Mouse (Mus musculus) CH12.LX (cell line): ENCODE measurements around the gene 6030468B19Rik. TPM values are rescaled to one million over a fixed set of nuclear protein-coding genes. Genes with fewer than 3 reads are reported as not detected.
"Not testable (repeated sequence)": the region's sequence is repeated elsewhere in the genome, so short reads cannot be mapped to it uniquely, and the experiment has no call there.

Source experiments
- DNase-seq: peaks from one replicate; pipeline ENCODE4 v3.0.0-alpha.2; 2013; ENCODE audit errors: extremely low read depth
- H3K27ac ChIP-seq: 2 replicates; pipeline ENCODE4 v1.5.1; 2012; ENCODE audit warnings: low read depth, mild to moderate bottlenecking, control low read depth, moderate library complexity; ENCODE audit not compliant: insufficient read depth
- H3K27me3 ChIP-seq: replicated peaks from 2 replicates; pipeline ENCODE3; 2012; ENCODE audit warnings: inconsistent platforms
- H3K36me3 ChIP-seq, 2 experiments: replicated peaks in 1 of 2; 2 replicates each; pipeline versions ENCODE3 to v1.6.1; 2012; ENCODE audit warnings: inconsistent platforms in 1 of 2, low read length in 1 of 2, mild to moderate bottlenecking in 1 of 2, mixed read lengths in 1 of 2, moderate library complexity in 1 of 2; ENCODE audit not compliant: control insufficient read depth in 1 of 2, insufficient read depth in 1 of 2
- H3K4me1 ChIP-seq, 2 experiments: 2 replicates each; pipeline ENCODE4 v1.6.1; 2012; ENCODE audit warnings: inconsistent platforms in 1 of 2, moderate library complexity in 1 of 2; ENCODE audit not compliant: insufficient read depth in 2 of 2, control insufficient read depth in 1 of 2
- H3K4me2 ChIP-seq: 2 replicates; pipeline ENCODE4 v1.6.1; 2012; ENCODE audit warnings: low read depth, mild to moderate bottlenecking, control low read depth; ENCODE audit not compliant: poor library complexity, insufficient read depth, severe bottlenecking
- H3K4me3 ChIP-seq, 3 experiments: fragments of 150-350 bp in 1 of 3; sonication (generic) in 1 of 3; replicated peaks in 1 of 3; 2 replicates each; pipeline versions ENCODE3 to v1.5.1; 2011 to 2012; ENCODE audit warnings: low read depth in 2 of 3, low read length in 2 of 3, mild to moderate bottlenecking in 2 of 3, moderate library complexity in 2 of 3, control low read depth in 1 of 3, improper control_type of control experiment in 1 of 3, inconsistent platforms in 1 of 3, mixed read lengths in 1 of 3; ENCODE audit not compliant: poor library complexity in 1 of 3
- H3K79me2 ChIP-seq: replicated peaks from 2 replicates; pipeline ENCODE4 v1.6.1; 2012; ENCODE audit warnings: mild to moderate bottlenecking, moderate library complexity; ENCODE audit not compliant: control insufficient read depth, poor library complexity, insufficient read depth, severe bottlenecking; ENCODE audit errors: extremely low read depth
- H3K9ac ChIP-seq: 2 replicates; pipeline ENCODE4 v1.6.1; 2012; ENCODE audit warnings: low read depth, mild to moderate bottlenecking, control low read depth, moderate library complexity; ENCODE audit not compliant: insufficient read depth
- H3K9me3 ChIP-seq: replicated peaks from 2 replicates; pipeline ENCODE3; 2012; ENCODE audit warnings: low read length, inconsistent platforms, mixed read lengths
- CHD2 ChIP-seq: IDR thresholded peaks from 2 replicates; pipeline ENCODE4 v1.6.1; 2011; ENCODE audit warnings: low read length, improper control_type of control experiment
- IRF4 ChIP-seq: IDR thresholded peaks from 2 replicates; pipeline ENCODE4 v1.6.1; 2014; ENCODE audit warnings: low read depth, mild to moderate bottlenecking, inconsistent platforms, low read length, improper control_type of control experiment
- JUND ChIP-seq: conservative IDR thresholded peaks from 2 replicates; pipeline ENCODE4 v1.6.1; 2011; ENCODE audit warnings: low read depth, low read length, improper control_type of control experiment
- MEF2A ChIP-seq: IDR thresholded peaks from 2 replicates; pipeline ENCODE4 v1.6.1; 2014; ENCODE audit warnings: low read depth, mild to moderate bottlenecking, inconsistent platforms, low read length, improper control_type of control experiment, borderline replicate concordance
- POLR2A ChIP-seq: IDR thresholded peaks from 2 replicates; pipeline ENCODE4 v1.6.1; 2011; ENCODE audit warnings: low read depth, mild to moderate bottlenecking, improper control_type of control experiment, low read length
- POLR2AphosphoS2 ChIP-seq: IDR thresholded peaks from 2 replicates; pipeline ENCODE4 v1.6.1; 2011; ENCODE audit warnings: low read depth, low read length, improper control_type of control experiment
- UBTF ChIP-seq: IDR thresholded peaks from 2 replicates; pipeline ENCODE4 v1.6.1; 2012; ENCODE audit warnings: low read depth, mild to moderate bottlenecking, inconsistent platforms, low read length, improper control_type of control experiment, moderate library complexity
- USF1 ChIP-seq: IDR thresholded peaks from 2 replicates; pipeline ENCODE4 v1.6.1; 2014; ENCODE audit warnings: low read depth, mild to moderate bottlenecking, inconsistent platforms, low read length, improper control_type of control experiment
- USF2 ChIP-seq: conservative IDR thresholded peaks from 2 replicates; pipeline ENCODE4 v1.6.1; 2011; ENCODE audit warnings: low read depth, low read length, improper control_type of control experiment
- ZKSCAN1 ChIP-seq: IDR thresholded peaks from 2 replicates; pipeline ENCODE4 v1.6.1; 2012; ENCODE audit warnings: low read depth, inconsistent platforms, low read length, improper control_type of control experiment, borderline replicate concordance
- ZMIZ1 ChIP-seq: IDR thresholded peaks from 2 replicates; pipeline ENCODE4 v1.6.1; 2012; ENCODE audit warnings: low read depth, mild to moderate bottlenecking, inconsistent platforms, low read length, improper control_type of control experiment
- dilution Hi-C: fragments of 300-500 bp; cut with MboI; formaldehyde crosslinking; loops from 2 replicates; pipeline ENCODE4 v1.14.3; 2020; ENCODE audit warnings: low sequenced_read_pairs; ENCODE audit not compliant: extremely low pct_unique_long_range_greater_than_20kb, extremely low pct_ligation_motif_present
- in situ Hi-C: fragments of 300-500 bp; cut with MboI; formaldehyde crosslinking; loops from 3 replicates; pipeline ENCODE4 v1.14.3; 2019; ENCODE audit warnings: low sequenced_read_pairs, low pct_ligation_motif_present, low pct_unique_long_range_greater_than_20kb, mixed read lengths
- polyA plus RNA-seq: library from polyadenylated mRNA; unstranded; fragments of >175 nt; gene quantifications from 2 replicates; pipeline ENCODE4 v1.2.1, GENCODE M21; 2012; ENCODE audit warnings: low read depth; ENCODE audit not compliant: insufficient read length
- total RNA-seq, 2 experiments: library from RNA; depleted of rRNA; stranded (reverse); fragments of 300-350 nt in 1 of 2; fragments of >200 nt in 1 of 2; gene quantifications; 2 replicates each; pipeline ENCODE4 v1.2.3; 2012 to 2014

Gene 6030468B19Rik
- total and polyA plus RNA-seq, 3 experiments = 0.93 to 1.7 (median 1.5) TPM

GRCm38 (mm10) chr11:117814704-117815366 is 17.4 kb downstream of the 6030468B19Rik start:
- Histone ChIP-seq H3K27ac (peak overlapping the region; percentile 2; the same call in 1 of the 2 replicates), H3K4me3 (no peak overlapping the region), H3K9ac (no peak overlapping the region), H3K79me2 (peaks cover 61% of the 10 kb centered on the region), H3K4me2 (no peak overlapping the region), H3K4me1 (peaks cover 20 to 87% of the 10 kb centered on the region in 2 experiments), H3K36me3 (peaks cover 84 to 86% of the 10 kb centered on the region in 2 experiments), H3K27me3 (no peaks in the 10 kb centered on the region), H3K9me3 (no peaks in the 10 kb centered on the region)
- no peak for DNase-seq
- dilution Hi-C loops = no loop called here
- TF ChIP-seq ZKSCAN1 = no peak
- 0 out of 2 replicates have a peak, but pooled peaks have one; percentile 22 for TF ChIP-seq POLR2AphosphoS2
- no peak for TF ChIP-seq USF2
- no peak for TF ChIP-seq USF1
- no peak for TF ChIP-seq UBTF
- TF ChIP-seq CHD2 = peak; percentile 10
- TF ChIP-seq IRF4 = no peak
- peak; percentile 37 for TF ChIP-seq ZMIZ1
- no peak for TF ChIP-seq JUND
- 0 out of 2 replicates have a peak, but pooled peaks have one; percentile 26 for TF ChIP-seq MEF2A
- in situ Hi-C loops = no loop called here

GRCm38 (mm10) chr11:117815850-117816249 is 18.4 kb downstream of the 6030468B19Rik start:
- DNase-seq, H3K4me3 ChIP-seq, H3K27me3 ChIP-seq, H3K27ac ChIP-seq, dilution Hi-C loops, in situ Hi-C loops, H3K9ac ChIP-seq, H3K4me2 ChIP-seq, H3K9me3 ChIP-seq: not testable (repeated sequence)
- TF ChIP-seq CHD2 (0 out of 2 replicates have a peak, but pooled peaks have one; percentile 18), POLR2A (0 out of 2 replicates have a peak, but pooled peaks have one; percentile 11)
- H3K4me1 ChIP-seq = peaks cover 20 to 95% of the 10 kb centered on the region in 2 experiments
- peaks cover 52% of the 10 kb centered on the region for H3K79me2 ChIP-seq
- peaks cover 90 to 96% of the 10 kb centered on the region in 2 experiments for H3K36me3 ChIP-seq

- peaks cover 46% of the 10 kb centered on the region for H3K79me2 ChIP-seq
- H3K4me3 ChIP-seq = no peak overlapping the region
- in situ Hi-C loops = no loop called here
- no peaks in the 10 kb centered on the region for H3K9me3 ChIP-seq
- peaks cover 16 to 95% of the 10 kb centered on the region in 2 experiments for H3K4me1 ChIP-seq
- no peak overlapping the region for H3K27ac ChIP-seq
- no peak overlapping the region for H3K4me2 ChIP-seq
- TF ChIP-seq ZMIZ1 (peak; percentile 64; the same call in 1 of the 2 replicates), POLR2A (peak; percentile 16; the same call in 1 of the 2 replicates), POLR2AphosphoS2 (peak; percentile 2; the same call in 1 of the 2 replicates), IRF4 (no peak)
- no peak overlapping the region for H3K9ac ChIP-seq
- dilution Hi-C loops = no loop called here
- H3K27me3 ChIP-seq = no peaks in the 10 kb centered on the region
- peaks cover 93 to 96% of the 10 kb centered on the region in 2 experiments for H3K36me3 ChIP-seq
- DNase-seq = peak; percentile 51
Observed at GRCm38 (mm10) chr11:117816389-117816996, 19.0 kb downstream of the 6030468B19Rik start.
